Mouse (Mus musculus): ENCODE measurements around the gene Ttc16.

Ttc16 gene

DNA sequence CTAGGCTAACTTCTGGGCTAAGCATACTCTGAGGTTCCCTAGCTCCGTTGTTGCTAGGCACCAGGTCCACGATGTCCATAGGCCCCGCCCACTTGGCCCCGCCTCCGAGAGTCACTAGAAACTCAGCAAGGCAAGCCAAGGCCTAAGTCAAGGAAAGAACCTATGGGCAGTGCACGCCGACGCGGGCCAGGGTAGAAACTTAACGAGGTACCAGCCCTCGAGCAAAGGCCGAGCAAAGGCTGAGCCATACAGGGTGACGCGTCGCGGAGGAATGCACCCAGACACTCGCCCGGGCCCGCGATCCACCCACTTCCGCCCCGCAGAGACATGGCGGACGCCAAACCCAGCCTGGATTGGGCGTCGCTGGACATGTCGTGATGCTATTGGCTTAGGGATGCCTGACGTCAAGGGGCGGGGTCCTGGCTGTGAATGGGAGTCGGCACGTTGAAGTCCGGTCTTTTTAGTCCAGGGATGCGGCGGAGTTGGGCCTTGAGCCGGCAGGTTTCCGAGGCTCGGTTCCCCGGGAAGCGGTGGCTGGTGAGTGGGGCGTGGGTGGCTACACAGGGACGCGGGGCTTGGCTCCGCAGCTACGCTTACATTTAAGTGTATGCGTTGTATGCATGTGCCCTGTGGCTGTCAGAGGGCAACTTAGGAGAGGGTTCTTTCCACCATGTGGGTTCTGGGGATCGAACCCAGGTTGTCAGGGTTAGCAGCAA lies at the start of gene Ttc16, which contains the start of gene Ptrh1:
Ttc16 (minus strand) TSS at position 275 of the 716 bp plus-strand sequence.
Ptrh1 (plus strand) TSS at position 428 of the 716 bp plus-strand sequence.
- peak; percentile 97 for DNase-seq (ENCODE audit: low spot score)

DNA sequence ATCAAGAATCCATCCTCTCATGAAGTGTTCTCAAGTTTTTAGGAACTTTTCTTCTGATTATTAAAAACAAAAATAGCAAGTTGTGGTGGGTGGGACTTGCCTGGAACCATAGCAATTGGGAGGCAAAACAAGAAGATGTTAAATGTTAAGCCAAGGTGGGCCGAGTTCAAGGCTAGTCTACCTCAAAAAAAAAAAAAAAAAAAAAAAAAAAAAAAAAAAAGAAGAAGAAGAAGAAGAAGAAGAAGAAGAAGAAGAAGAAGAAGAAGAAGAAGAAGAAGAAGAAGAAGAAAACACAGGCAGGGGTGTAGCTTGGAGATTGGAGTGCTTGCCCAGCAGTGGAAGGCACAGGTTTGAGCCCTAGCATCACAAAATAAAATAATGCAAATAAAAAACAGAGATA lies 49.3 kb upstream of the Ttc16 start:
- no peak for DNase-seq (ENCODE audit: low spot score)

DNA sequence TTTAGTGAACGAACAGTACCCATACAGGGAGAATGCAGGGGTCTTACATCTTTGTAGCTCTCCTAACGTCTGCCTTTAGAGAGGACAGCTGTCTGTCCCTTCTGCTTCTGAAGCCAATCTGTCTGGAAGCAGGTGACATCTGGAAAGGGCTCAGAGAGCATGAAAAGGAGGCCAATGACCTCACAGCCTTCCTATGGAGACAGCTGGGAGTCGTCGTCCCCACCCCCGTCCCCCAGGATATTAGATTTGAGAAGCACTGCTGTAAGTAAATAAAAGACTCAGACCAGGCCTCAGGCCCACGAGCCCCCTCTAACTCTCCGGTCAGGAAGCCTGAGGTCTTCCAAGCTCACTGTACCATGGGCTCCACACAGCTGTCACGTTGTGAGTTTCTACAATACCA lies 48.7 kb upstream of the Ttc16 start:
- DNase-seq (ENCODE audit: low spot score), result no peak

DNA sequence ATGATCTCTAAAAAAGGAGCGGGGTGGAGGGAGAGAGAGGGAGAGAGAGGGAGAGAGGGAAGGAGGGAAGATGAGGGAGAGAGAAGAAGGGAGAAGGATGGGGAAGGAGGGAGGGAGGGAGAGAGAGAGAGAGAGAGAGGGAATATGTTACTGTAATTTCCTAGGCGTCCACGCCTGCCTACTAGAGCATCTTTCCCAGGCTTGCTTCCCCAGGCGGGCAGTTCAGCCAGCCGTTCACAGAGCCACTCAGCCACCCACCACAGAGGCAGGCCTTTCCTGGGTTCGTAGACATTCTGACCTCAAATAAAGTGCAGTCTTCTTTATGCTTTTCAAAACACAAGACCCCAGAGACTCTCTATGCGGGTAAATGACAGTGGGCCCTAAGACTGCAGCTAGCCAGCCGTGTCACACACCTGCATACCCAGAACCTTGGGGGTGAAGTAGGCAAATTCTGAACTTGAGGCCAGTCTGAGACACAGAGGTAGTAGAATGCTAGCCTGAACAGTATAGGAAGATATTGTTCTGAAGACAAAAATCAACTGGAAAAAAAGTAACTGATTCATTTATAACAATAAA lies 48.2 kb upstream of the Ttc16 start:
- no peak for DNase-seq (ENCODE audit: low spot score)

DNA sequence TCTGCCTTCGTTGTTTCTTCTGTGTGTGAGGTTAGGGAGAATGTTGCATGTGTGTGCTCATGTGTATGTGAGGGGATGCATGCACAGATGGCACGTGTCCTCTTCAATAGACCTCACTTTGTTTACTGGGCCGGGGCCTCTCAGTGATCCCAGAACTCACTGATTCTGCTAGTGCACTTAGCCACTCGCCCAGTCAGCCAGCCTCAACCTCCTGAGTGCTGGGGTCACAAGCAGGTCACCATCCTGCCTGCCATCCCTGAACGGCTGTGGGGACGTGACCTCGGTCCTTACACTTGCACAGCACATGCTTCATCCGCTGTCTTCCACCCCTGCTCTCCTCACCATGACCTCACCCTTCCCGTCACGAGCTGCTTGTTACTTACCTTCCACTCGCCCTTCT lies 47.7 kb upstream of the Ttc16 start:
- DNase-seq (ENCODE audit: low spot score), result no peak

DNA sequence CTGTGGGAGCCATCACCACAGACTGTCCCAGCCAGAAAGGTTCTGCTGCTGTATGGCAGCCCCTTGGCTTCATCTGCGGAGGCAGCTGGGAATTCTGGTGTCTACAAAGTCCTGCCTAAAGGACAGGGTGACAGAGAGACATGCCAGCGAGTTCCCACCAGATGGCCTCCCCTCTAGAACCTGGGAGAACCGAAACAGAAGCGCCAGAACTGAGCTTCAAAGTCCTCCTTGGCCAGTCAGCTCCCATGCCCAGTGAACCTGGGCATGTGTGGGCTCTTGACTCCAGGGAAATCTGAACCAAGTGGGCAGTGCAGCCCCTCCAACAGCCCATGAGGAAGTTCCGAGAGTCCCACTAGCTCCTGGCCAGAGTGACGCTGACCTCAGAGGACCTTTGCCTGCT lies 47.2 kb upstream of the Ttc16 start:
- DNase-seq (ENCODE audit: low spot score), result no peak

DNA sequence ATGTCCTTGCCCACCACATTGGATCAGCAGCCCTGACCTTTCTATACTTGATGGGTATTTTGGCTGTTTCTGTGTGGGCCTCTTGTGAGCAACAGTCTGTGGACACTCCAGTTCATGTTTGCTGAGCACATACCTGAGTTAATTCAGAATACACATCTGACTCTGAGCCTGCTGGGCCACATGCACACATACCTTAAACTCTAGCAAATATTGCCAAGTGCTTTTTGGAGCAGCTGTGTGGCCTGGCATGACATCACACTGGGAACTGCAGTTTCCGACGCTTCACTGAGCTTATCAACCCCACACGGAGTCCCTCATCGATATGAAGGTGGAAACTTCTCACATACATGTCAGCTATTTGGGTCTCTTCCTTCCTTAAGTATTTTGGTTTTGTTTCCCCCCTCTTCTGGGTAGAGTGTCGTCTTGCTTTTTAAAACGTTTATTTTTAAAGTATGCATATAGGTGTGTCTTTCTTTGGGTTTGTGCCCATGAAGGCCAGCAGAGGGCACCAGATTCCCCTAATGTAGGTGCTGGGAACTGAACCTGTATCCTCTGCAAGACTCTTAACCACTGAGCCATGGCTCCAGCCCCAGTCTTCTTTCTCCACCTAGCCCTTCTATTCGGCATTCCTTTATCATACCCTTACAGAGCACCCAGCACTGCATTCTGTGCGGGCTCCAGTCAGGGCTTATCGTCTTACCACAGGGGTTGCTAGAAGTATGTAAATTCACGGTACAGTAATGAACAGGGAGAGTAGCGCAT lies 45.8 kb upstream of the Ttc16 start:
- DNase-seq (ENCODE audit: low spot score), result peak; percentile 15

DNA sequence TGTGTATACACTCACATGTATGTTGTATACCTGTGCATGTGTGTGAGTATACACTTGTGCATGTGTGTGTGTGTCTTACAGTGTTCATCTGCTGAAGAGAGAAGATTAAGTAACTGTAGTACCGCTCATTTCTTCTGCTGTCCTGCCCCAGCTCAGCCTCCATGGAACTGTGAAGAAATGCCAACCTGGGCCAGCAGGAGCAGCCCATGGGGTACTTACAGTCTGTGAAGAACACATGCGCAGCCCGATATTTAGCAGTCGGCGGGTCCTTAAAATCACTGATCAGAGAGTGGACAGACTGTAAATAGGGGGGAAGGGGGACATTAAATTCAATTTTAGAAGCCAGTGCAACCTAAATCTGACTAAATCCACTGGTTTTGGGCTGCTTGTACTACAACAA lies 42.8 kb upstream of the Ttc16 start:
- no peak for DNase-seq (ENCODE audit: low spot score)

DNA sequence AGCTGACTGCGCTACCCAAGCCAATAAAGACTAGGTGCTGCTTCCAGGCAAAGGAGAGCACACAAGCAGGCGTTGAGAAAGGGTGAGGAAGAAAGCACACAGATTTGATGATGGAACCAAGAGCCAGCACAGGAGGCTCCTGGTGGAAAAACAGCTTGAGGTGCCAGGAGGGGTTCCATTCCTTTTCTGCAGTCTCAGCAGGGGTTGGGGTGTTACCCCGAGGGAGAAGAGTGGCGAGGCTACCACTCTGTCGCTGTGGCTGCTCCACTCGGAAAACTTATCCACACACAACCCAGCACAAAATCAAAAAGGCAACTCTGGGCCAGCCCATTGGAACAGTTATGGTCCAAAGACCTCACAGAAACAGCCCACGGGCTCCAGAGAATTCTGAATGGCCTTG lies 42.2 kb upstream of the Ttc16 start:
- no peak for DNase-seq (ENCODE audit: low spot score)

DNA sequence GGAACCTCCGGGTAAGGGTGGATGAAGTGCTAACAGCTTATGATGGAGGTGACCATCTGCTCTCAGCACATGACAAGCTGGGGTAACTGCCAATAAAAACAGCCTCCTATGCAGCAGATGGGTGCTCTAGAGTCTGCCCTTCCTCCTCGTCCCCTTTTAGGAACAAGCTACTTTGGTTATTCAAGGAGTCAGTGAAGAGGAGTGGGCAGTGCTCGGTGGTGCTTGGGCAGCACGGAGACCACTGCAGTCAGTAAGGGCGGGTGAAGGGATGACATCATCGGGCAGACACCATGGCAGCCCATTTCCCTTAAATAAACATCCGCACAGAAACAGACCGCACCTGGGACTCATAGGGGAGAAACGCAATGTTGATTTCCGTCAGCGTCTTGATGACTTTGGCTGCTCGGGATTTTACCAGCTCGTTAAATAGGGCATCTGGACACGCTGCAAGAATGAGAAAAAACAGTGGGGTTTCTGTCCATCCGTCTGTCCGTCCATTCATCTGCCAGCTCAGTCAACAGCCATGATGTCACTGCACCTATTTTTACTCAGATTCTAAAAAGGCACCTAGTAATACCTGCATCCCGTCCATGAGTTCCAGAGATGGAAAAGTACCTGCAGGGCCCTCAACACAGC lies 41.6 kb upstream of the Ttc16 start:
- no peak for DNase-seq (ENCODE audit: low spot score)

DNA sequence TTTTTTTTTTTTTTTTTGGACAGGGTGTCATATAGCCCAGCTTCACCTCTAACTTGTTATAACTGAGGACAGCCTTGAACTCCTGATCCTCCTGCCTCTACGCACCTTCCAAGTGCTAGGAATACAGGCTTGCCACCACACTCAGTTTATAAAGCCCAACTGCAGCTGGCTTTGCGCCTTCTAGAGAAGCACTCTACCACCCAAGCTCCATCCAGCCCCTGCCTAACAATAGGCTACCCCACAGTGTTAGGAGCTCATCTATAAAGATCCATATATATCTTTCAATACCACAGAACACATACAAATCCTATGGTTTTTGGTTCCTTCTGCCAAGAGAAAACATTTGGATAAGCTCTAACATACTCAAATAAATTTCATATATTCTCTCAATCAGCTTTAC lies 41.1 kb upstream of the Ttc16 start:
- DNase-seq (ENCODE audit: low spot score), result no peak

DNA sequence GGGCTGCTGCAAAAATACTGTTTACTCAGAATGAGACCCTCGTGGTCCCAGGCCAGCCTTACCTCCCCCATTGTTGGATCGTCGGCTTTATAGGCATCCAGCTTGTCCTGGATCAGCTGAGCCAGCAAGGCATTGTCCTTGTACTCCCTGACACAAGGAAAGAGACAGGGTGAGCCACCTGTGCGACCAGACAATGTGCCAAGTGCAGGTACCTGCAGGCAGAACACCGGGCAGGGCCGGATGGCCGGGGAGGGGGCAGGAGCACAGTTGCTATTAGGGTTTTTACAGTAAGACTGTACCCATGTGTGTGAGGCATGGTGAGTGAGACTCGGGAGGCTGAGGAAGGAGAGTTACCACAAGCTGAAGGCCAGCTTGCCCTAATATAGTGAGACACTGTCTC lies 36.5 kb upstream of the Ttc16 start:
- no peak for DNase-seq (ENCODE audit: low spot score)

DNA sequence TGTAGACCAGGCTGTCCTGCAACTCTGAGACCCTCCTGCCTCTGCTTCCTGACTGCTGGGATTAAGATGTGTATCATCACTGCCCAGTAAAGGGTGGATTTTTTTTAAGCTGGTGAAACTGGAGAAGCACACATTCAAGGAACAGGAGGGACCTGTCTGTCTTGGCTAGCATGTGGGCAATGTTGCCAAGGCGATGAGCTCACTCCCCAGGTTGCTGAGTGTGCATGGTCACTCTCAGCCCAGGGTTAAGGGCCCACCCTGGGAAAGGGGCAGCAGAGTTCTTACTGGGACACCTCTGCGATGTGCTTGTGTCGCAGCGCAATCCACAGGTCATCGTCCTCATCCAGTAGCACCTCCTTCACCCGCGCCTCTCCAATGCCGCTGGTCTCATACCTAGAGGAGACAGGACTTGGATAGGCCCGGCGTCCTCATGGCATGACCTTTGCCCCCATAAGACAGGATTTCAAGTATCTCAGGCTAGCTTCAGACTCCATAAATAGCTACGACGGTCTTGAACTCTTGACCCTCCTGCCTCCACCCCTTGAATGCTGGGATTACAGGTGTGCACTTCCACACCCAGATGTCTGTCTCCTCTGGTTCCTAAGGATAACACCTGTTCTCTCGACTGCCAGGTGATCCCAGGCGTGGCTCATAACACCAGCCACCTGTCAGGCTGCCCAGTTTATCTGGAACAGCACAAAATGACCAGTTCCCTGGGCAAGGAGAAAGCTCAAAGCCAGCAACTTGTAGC lies 33.6 kb upstream of the Ttc16 start:
- DNase-seq (ENCODE audit: low spot score), result no peak

DNA sequence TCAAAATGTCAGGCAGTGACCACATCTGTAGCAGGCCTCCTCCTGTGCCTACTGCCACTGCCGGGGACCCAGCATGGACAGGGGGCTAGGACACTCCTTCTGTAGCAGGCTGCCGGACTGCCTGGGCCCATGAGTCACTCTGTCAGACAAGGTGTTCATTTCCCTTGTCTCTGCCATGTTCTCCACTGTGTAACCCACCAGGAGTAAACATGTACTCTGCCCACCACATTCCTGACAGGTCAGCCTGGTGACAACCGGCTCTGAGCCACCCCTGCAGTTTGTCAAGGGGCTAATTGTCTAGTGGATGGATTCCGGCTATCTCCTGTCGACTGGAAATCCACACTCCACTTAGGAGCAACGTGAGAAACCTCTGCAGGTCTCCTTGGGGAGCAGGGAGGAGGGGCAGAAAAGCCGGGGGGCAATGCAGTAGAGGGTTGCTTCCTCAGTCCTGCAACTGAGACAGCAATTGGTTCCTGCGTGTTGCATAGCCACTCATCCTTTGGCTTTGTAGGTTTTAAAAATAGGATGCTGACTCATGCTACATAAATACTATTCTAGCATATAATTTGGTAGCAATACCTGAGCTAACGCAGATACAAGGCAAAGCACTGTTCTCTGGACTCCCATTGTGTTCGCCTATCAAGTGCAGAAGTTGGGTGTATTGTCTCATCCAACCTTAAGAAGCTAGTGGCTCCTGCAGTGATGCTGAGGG lies 23.0 kb upstream of the Ttc16 start:
- DNase-seq (ENCODE audit: low spot score), result no peak

DNA sequence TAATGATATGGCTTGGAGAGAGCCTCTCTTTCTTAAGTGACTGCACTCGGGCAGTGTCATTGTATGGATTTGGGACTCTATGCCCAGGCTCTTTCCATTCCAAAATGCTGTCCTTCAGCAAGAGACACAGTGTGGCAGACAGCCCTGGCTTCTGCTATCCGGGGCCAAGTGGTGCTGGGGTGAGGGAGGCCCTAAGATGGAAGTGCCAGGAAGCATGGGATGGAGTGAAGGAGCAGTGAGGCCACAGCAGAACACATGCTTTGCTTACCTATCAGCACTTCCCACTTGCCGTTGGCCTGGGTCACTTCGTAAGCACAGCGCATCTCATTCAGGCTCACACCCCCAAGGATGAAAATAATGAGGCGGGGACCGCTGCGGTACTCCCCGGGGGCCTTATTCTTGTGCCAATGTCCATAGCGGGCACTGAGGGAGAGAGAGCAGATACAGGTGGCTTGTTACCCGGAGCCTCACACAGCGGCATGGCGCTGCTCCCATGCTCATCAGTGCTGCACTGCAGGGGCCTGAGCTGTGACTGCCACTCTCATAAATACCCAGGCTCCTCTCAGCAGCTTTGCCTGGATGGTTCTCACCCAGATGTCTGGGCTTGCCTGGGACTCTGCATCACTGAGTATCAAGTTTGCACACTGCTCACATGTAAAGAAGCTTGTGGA lies 20.4 kb upstream of the Ttc16 start:
- DNase-seq (ENCODE audit: low spot score), result no peak

DNA sequence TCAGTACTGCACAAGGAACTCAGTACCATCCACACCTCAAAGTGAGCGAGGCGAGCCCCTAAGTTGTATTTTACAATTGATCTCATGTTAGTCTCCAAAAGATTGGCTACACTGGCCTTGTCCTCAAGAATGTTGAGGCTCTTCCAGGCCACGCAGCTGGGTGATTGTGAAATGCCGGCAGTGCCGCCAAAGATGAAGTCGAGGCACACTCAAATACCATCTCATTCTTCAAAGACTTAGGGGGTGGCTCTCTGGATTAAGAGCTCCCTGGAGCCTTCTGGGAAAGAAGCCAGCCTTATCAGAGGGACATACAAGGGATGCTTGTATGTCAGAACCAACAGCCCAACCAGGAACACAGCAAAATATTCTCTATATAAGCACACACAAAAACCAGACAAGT lies 15.9 kb upstream of the Ttc16 start:
- peak; percentile 33 for DNase-seq (ENCODE audit: low spot score)

DNA sequence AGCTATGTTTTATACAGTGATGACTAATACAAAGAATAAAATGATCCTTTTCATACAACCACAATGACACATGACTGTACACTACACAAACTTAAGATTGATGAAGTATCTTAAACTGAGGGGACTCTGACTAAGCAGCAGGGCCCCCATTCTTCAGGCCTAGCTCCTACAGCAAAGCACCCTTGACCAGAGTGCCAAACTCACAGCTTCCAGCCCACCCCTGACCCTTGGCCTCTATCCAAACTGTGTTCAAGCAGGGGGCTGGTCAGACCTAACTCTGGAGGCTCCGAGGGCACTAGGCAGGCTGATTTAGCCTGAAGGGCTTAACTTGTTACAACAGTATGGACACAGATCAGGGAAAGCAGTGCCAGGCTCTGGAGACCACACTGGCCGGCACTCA lies 13.1 kb upstream of the Ttc16 start:
- DNase-seq (ENCODE audit: low spot score), result no peak

DNA sequence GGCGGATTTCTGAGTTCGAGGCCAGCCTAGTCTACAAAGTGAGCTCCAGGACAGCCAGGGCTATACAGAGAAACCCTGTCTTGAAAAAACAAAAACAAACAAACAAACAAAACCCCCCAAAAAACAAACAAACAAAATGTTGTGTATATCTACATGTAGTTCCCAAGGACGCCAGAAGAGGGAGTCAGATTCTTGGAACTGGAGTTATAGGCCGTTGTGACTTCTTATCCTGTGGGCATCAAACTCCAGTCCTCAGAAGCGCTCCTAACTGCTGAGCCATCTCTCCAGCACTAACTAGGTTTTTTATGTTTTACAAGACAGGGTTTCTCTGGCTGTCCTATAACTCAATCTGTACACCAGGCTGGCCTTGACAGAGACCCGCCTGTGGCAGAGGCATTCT lies 11.7 kb upstream of the Ttc16 start:
- no peak for DNase-seq (ENCODE audit: low spot score)

DNA sequence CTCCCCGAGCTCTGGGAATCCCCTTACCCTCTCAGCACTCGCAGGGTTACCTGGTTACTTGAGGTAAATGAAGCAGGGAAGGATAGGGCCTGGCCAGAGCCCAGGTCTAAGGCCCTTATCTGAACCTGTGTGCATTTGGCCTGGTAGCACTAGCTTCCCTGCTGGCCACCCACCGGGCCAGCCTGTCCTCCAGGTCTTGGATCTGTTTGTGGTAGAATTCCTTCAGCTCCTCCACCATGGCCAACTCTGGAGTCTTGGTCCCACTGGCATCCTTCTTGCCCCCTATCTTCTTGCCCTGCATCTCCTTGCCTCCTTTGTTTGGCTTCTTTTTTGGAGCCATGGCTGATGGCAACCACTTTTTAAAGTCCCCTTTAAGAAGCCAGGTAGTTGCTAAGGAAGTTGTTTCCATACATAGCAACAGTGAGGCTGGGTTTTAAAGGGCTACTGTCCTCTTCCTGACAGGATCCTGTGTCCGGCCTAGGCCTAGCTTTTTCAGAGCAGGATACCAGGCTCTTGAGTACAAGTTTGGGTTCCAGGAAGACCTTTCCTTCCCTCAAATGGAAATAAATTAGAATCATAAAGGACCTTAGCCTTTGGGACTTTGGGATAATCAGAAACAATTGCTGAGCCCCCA lies 8.7 kb upstream of the Ttc16 start, which contains the start of gene Cfap157:
Cfap157 (minus strand) TSS at position 381 of the 634 bp plus-strand sequence.
- no peak for DNase-seq (ENCODE audit: low spot score)

DNA sequence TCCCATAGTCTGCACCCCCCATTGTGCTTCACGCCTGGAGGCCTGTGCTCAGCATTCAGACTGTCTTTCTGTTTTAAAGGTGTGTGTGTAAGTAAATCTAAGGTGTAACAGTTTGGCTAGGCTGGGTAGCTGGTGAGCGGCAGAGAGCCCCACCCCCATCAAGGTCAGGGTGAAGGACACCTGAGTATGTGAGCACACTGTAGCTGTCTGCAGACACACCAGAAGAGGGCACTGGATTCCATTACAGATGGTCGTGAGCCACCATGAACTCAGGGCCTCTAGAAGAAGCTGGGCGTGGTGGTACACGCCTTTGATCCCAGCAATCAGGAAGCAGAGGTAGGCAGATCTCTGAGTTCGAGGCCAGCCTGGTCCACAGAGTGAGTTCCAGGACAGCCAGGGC lies 6.3 kb upstream of the Ttc16 start:
- no peak for DNase-seq (ENCODE audit: low spot score)
